ENCODE assay signal across 8 mouse cellular contexts in the genomic region with DNA sequence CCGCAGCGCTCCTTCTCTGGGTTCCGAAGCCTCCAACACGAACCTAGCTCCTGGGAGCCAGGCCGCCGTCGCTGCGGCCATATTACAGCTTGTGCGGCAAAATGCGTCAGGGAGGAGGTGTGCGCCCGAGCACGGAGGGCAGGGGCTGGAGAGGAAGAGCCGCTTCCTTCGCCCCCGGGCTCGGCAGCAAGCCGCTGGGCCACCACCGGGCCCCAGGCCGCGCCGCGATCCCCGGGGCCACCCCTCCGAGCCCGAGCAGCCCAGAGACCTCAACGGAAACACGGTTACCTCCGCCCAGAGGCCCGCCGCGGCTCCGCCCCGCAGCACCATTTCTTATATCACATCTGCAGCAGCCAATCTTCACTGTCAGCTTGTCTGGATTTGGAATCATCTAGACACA. TPM values are rescaled to one million over a fixed set of nuclear protein-coding genes. Genes with fewer than 3 reads are reported as not detected.
A peak's percentile ranks its signal among the peaks of the same experiment; 100 is the strongest.
DNase-seq lines count a peak whose midpoint lies in the region; ATAC-seq lines count a peak whose summit lies in the region.

No protein-coding gene starts in this region.

- H3K9me3 ChIP-seq in lung, embryonic 16.5 days (ENCODE audit: control insufficient read depth, low read length) = no peaks in the 10 kb centered on the region
- H3K9me3 ChIP-seq in heart, embryonic 16.5 days (replicated peaks; ENCODE audit: control insufficient read depth, low read length) = no peaks in the 10 kb centered on the region
- no peaks in the 10 kb centered on the region for H3K9me3 ChIP-seq in liver, embryonic 13.5 days (replicated peaks)

- peak overlapping the region; percentile 66 for H3K9ac ChIP-seq in lung, embryonic 16.5 days (ENCODE audit: low read length)
- peak overlapping the region; percentile 63 for H3K9ac ChIP-seq in heart, embryonic 16.5 days (ENCODE audit: low read length)
- peak overlapping the region; percentile 68 for H3K9ac ChIP-seq in liver, embryonic 13.5 days

- WGBS in lung, embryonic 16.5 days = 1% methylated on average over 34 of the region's 34 CpGs
- under 1% methylated on average over 34 of the region's 34 CpGs for WGBS in heart, embryonic 16.5 days
- 1% methylated on average over 34 of the region's 34 CpGs for WGBS in liver, embryonic 13.5 days (ENCODE audit: insufficient replicate concordance)

- no peaks in the 10 kb centered on the region for H3K36me3 ChIP-seq in lung, embryonic 16.5 days (ENCODE audit: control insufficient read depth, insufficient read depth, low read length)
- H3K36me3 ChIP-seq in heart, embryonic 16.5 days (ENCODE audit: control insufficient read depth, insufficient read depth) = no peaks in the 10 kb centered on the region
- H3K36me3 ChIP-seq in liver, embryonic 13.5 days = no peaks in the 10 kb centered on the region

- no peak overlapping the region for H3K27ac ChIP-seq in lung, embryonic 16.5 days (ENCODE audit: low read length)
- H3K27ac ChIP-seq in heart, embryonic 16.5 days (ENCODE audit: low read length) = no peak overlapping the region
- no peak overlapping the region for H3K27ac ChIP-seq in liver, embryonic 13.5 days

- 0 out of 2 replicates have a peak, but pooled peaks cover 3% of the 10 kb centered on the region for H3K27me3 ChIP-seq in lung, embryonic 16.5 days (ENCODE audit: control insufficient read depth, insufficient read depth, low read depth, low read length)
- H3K27me3 ChIP-seq in heart, embryonic 16.5 days (ENCODE audit: control insufficient read depth, insufficient read depth, low read length) = peaks cover 9% of the 10 kb centered on the region
- H3K27me3 ChIP-seq in liver, embryonic 13.5 days = peaks cover 16% of the 10 kb centered on the region

- no peak for DNase-seq in lung, postnatal 10 days
- peak; percentile 48 for DNase-seq in embryo, embryonic 10 days (ENCODE audit: low spot score)
- peak; percentile 9 for DNase-seq in liver, embryonic 13.5 days
- peak; percentile 30 for DNase-seq in retina, embryonic 14.5 days (ENCODE audit: low spot score)
- DNase-seq in layer of hippocampus, postnatal 14 days (ENCODE audit: low spot score in 2 of 2) = no peak
- DNase-seq in testis, postnatal 10 days (ENCODE audit: low spot score) = no peak

- peak overlapping the region; percentile 51 for H3K4me3 ChIP-seq in lung, embryonic 16.5 days (ENCODE audit: low read length)
- peak overlapping the region; percentile 57 for H3K4me3 ChIP-seq in heart, embryonic 16.5 days (ENCODE audit: low read length)
- peak overlapping the region; percentile 57 for H3K4me3 ChIP-seq in liver, embryonic 13.5 days (replicated peaks)

- peak; percentile 5; the same call in 1 of the 2 replicates for ATAC-seq in lung, embryonic 16.5 days (ENCODE audit: low read depth)
- no peak for ATAC-seq in heart, embryonic 16.5 days (replicated peaks; ENCODE audit: extremely low read depth, insufficient read depth, low FRiP score)
- ATAC-seq in liver, embryonic 13.5 days (ENCODE audit: low read depth) = no peak

- peak overlapping the region; percentile 73 for H3K4me2 ChIP-seq in lung, embryonic 16.5 days (ENCODE audit: low read depth, low read length)
- peak overlapping the region; percentile 70 for H3K4me2 ChIP-seq in heart, embryonic 16.5 days (ENCODE audit: low read depth, low read length)
- H3K4me2 ChIP-seq in liver, embryonic 13.5 days = peak overlapping the region; percentile 72

- no peaks in the 10 kb centered on the region for H3K4me1 ChIP-seq in lung, embryonic 16.5 days (replicated peaks; ENCODE audit: control insufficient read depth, insufficient read depth, low read length)
- no peaks in the 10 kb centered on the region for H3K4me1 ChIP-seq in heart, embryonic 16.5 days (ENCODE audit: control insufficient read depth, insufficient read depth, low read length)
- H3K4me1 ChIP-seq in liver, embryonic 13.5 days (replicated peaks) = peaks cover 7% of the 10 kb centered on the region

RNA-seq across cellular contexts. Expression of gene Muc3a, which starts 22.9 kb away (rescaled TPM):
- polyA plus RNA-seq in lung, embryonic 16.5 days (2015; fragmentation: Nextera tagmentation; extraction: Ambion mirVana) = 0.11 TPM in 1 of 2 replicates, not detected in the other
- 0.26 and 0.27 TPM in 2 replicates for polyA plus RNA-seq in heart, embryonic 16.5 days (2015; fragmentation: Nextera tagmentation; extraction: Ambion mirVana)
- polyA plus RNA-seq in liver, embryonic 13.5 days (2015; fragmentation: Nextera tagmentation; extraction: Ambion mirVana) = 0.05 TPM in 1 of 2 replicates, not detected in the other
- total RNA-seq in layer of hippocampus, postnatal 14 days (2021) = 1 to 10 TPM; 4.5 to 5.7 TPM

RNA-seq across cellular contexts. Expression of gene Muc3, which starts 40.2 kb away (rescaled TPM):
- 0.70 TPM in 1 of 2 replicates, not detected in the other for polyA plus RNA-seq in lung, embryonic 16.5 days (2015; fragmentation: Nextera tagmentation; extraction: Ambion mirVana)
- 3.5 TPM in 1 of 2 replicates, not detected in the other for polyA plus RNA-seq in heart, embryonic 16.5 days (2015; fragmentation: Nextera tagmentation; extraction: Ambion mirVana)
- not detected in 2 replicates for polyA plus RNA-seq in liver, embryonic 13.5 days (2015; fragmentation: Nextera tagmentation; extraction: Ambion mirVana)
- total RNA-seq in layer of hippocampus, postnatal 14 days (2021) = not detected

Comparison
In these comparisons a context has a peak if more than half of its experiments do, and no peak if none do; other contexts are left out.
1. DNase-seq: peak in embryo, embryonic 10 days (single experiment), liver, embryonic 13.5 days (single experiment) and retina, embryonic 14.5 days (single experiment); none in lung, postnatal 10 days (single experiment), layer of hippocampus, postnatal 14 days (0 of 2) and testis, postnatal 10 days (single experiment).
2. Peak in every context shown above with its lines, with median percentiles within 50 percentile points of each other: H3K4me2 ChIP-seq, H3K4me3 ChIP-seq and H3K9ac ChIP-seq.